Mouse (Mus musculus): ENCODE data around the gene Polr3b. TPM values are rescaled to one million over a fixed set of nuclear protein-coding genes. Genes with fewer than 3 reads are reported as not detected.

Gene Polr3b
- polyA plus RNA-seq (2012; rRNA removed) = 0.63 and 1.1 TPM in 2 replicates

GRCm38 (mm10) chr10:84621826-84622790 lies at the start of gene Polr3b:
Gene Polr3b, plus strand, starts transcription at chr10:84622292.

GRCm38 (mm10) chr10:84576395-84577070 lies 45.6 kb upstream of the Polr3b start, which contains the start of gene Tcp11l2:
Gene Tcp11l2, plus strand, starts transcription at chr10:84576626.

GRCm38 (mm10) chr10:84755786-84756203 lies 133.7 kb downstream of the Polr3b start, which contains the start of gene Rfx4:
Gene Rfx4, plus strand, starts transcription at chr10:84756062.

Other genes with a start within 250 kb of the Polr3b start
- 1.4 and 1.5 TPM in 2 replicates for gene Nuak1, start 181.7 kb upstream of the Polr3b start, polyA plus RNA-seq (2012; rRNA removed)
- 19.4 and 26.9 TPM in 2 replicates for gene Ckap4, start 88.2 kb upstream of the Polr3b start, polyA plus RNA-seq (2012; rRNA removed)
- gene Tcp11l2, start 45.7 kb upstream of the Polr3b start, polyA plus RNA-seq (2012; rRNA removed) = 14.3 and 14.9 TPM in 2 replicates
- not detected in 2 replicates for gene Rfx4, start 133.8 kb downstream of the Polr3b start, polyA plus RNA-seq (2012; rRNA removed)

All from stomach, adult 2 months (tissue).